Mouse (Mus musculus) adipocyte (in vitro differentiated cells): ENCODE measurements around the gene Slc25a1.
"Not testable (repeated sequence)": the region's sequence is repeated elsewhere in the genome, so short reads cannot be mapped to it uniquely, and the experiment has no call there.

Experiments
- DNase-seq: peaks from one replicate; pipeline ENCODE4 v3.0.0-alpha.2; 2016; ENCODE audit warnings: low spot score

Gene Slc25a1

GRCm38 (mm10) chr16:17928087-17928580, at the start of gene Slc25a1:
TSS of gene Slc25a1 (minus strand) at chr16:17928219.
- DNase-seq: peak; percentile 91

DNA sequence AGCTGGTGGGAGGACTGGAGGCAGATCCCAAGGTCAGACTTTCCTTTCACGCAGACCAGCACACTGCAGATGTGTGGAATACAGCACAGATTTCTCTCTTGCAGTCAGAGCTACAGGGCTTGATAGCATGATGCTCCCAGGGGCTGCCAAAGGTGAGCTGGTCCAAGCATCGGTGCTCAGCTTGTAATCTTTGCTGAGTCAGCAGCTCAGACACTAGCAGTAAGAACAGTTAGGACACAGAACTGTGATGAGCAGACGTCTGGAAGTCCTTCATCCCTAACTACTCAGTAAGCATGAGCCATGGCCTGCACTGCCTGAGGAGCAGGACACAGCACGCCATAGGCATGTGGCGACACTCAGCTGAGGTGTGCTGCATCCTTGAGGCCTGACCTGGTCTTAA, 43.8 kb upstream of the Slc25a1 start:
- DNase-seq: no peak

- DNase-seq: no peak
Measured at GRCm38 (mm10) chr16:17962091-17962490, 34.1 kb upstream of the Slc25a1 start.

GRCm38 (mm10) chr16:17956052-17956638, 28.1 kb upstream of the Slc25a1 start:
- DNase-seq: not testable (repeated sequence)

- DNase-seq: no peak
Measured at GRCm38 (mm10) chr16:17951618-17952017, 23.6 kb upstream of the Slc25a1 start.

DNA sequence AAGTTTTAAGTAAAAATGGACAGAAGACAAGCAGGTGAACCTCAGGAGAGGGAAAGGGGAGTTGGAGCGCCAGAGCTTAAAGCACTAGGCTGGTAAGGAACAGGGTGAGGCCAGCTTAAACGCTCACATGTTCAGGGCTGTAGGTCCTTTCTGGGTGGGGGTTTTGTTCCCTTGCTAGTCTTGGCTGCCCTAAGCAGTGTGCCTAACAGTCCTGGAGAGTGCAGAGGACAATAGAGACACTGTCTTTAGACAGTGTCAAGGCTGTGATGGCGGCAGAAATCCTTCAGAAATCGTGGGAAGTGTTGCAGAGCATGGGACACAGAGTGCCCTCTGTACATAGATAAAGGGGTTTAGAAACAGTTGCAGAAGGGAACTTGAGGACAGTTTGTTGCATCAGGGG, 22.0 kb upstream of the Slc25a1 start:
- DNase-seq: peak; percentile 66

DNA sequence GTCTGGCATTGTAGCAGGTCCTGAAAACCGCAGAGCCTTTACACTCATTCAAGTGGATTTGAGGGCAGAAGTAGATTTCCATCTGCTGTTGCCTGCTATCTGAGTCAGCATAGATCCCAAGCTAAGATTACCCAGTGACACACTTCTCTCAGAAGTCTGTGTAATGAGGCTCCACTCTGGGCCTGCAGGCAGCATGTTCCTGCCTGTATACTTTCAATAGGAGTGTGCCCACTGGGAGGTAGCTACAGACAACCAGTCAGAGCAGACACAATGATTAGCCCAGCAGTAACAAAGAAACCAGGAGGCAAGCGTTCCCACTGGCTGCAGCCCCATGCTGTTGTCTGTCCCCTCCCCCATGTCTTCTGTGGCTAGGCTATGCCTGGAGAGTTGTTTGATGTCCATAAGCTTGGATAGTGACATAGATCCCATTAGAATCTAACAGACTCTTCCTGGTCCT, 21.4 kb upstream of the Slc25a1 start:
- peak; percentile 49 for DNase-seq

DNA sequence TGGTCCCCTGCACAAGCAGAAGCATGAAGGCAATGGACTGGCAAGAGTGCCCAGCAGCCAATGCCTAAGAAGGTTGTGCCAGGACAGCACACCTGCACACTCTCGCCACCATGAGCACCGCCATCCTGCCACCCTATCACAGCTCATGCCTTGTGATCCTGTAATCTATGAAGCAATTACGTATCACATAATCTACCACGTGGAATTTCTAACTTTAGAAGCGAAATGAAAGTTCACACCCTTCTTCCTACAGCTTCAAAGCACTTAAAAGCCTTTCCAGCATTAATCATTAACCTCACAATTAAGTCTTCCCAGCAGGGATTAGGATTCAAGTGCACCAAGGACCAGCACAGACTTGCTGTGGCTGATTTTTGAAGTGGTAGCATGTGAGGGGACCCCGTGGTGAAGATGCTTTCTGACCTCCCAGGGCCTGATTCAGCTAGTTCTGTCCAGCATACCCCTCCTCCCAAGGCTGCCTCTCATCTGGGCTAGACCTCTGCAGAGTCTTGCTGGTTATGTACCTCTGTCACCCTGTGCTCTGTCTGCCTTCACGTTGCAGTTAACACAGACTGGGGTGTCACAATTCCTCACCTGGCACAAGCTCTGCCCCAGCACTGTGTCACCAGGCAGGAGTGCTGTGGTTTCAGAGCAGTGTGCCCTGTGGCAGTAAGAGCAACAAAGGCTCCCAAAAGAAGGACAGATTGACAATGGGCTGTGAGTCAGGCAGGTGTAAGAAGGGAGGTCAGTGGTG, 17.2 kb upstream of the Slc25a1 start:
- no peak for DNase-seq

DNA sequence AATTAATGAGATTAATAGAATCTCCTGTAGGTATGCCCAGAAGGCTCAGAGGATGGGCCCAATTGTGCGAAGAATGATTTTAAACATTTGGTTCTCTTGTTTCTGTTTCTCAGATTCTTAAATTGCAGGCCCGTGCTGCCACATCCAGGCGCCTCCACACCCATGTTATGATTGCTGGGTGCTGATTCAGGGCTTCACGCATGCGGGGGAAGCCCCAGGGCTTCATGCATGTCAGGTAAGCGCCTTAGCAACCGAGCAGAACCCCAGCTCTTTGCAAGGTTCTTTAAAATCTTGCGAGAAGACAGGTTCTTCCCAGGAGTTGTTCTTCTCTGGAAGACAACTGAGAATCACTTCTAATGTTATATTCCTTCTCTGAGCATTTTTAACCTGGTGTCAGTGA, 15.4 kb upstream of the Slc25a1 start:
- no peak for DNase-seq

DNA sequence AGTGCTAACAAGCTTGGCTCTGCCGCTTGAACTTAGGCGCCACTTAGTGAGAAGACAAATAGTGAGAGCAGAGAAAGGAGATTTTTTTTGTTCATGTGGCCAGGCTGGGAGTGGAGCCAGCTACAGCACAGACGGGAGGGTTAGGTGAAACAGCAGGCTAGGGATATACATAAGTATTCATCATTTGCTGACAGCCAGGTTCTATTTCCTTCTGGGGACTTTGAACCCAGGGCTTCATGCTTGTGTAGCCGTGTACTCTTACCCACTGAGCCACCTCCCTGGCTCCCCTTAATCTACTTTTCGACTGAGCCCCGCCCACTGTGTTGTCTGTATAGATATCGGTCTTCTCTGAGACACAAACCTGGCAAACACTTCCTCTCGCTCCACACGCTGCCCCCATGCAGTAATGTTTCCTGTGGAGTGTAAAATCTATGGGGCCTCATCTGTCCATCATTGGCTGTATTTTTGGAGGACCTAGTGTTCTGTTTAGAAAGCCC, 11.3 kb upstream of the Slc25a1 start:
- peak; percentile 84 for DNase-seq

DNA sequence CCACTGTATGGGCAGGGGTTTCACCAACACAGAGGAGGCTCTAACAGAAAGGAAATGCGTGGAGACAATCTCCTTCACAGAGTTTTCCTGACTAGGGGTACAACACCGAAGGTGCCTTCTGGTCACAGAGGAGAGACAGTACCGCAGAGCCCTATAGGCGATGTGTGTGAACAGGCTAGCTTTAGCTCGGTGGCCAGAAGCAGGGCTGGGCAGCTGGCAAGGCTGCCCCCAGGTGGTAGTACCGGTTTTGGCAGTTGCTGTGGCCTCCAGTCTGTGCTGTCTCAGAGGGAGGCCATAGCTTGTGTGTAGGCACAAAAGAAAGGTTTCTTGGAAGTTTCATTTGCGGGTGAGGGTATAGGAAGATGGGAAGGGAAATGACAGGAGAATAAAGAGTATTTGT, 10.8 kb upstream of the Slc25a1 start:
- peak; percentile 85 for DNase-seq

- DNase-seq: no peak
Measured at GRCm38 (mm10) chr16:17938187-17938586, 10.2 kb upstream of the Slc25a1 start.

DNA sequence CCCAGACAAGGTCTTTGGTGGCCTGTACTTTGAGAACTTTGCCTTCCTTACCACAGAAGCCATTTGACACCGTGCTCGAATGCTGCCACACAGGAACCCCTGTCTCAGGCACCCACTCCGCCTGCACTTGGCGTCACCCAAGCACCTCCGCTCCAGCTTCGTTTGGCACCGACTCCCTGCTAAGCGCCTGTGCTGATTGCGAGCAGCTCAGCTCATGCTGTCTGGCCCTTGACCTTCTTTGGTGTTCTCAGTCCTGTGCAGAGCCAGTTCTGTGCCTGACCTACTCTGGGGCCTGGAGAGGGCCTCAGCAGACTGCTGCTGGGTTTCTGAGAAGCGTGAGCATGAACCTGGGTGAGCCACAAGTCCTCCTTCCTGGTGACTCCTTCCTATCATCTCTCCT, 8.8 kb upstream of the Slc25a1 start:
- peak; percentile 80 for DNase-seq

DNA sequence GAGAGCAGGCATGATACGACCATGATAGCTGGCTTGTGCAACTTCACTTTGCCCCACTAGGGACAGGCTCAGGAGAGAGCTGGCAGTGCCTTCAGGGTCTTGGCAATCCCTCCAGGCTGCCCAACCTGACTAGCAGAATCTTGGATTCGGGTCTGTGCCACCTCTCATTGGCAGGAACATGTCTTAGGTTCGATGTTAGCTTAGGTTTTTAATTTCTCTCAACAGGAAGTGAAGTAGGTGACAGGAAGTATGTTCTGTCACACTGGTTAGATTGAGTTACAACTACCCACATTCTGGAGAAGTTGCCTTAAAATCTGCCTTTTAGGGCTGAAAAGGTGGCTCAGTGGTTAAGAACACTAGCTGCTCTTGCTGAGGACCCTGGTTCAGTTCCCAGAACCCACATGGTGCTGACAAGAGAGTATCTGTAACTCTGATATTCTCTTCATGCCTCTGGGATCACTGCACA, 6.5 kb upstream of the Slc25a1 start:
- DNase-seq: peak; percentile 68

GRCm38 (mm10) chr16:17933594-17934444, 5.8 kb upstream of the Slc25a1 start:
- DNase-seq: no peak

DNA sequence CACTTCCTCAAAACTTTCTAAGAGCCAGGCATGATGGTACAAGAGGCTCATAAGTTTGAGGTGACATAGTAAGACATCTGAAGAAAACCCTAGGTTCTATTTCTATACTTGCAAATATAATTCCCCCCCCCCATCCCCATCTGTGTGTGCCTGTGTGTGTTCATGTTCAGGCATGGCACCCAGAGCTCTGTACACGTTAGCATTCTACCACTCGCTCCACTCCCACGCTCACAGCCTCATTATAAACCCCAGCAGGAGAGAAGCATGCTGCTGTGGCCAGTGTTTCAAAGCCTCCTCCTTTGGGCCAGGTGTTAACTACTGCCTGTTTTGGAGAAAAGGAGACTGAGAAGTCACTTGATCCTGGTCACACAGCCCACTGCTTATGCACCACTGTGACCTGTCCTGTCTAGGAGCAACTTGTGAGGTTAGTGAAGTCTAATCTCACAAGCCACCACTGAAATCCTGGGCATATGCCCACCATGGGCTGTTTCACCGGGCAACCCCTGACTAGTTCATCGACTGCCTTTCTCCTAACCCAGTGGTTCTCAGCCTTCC, 4.0 kb upstream of the Slc25a1 start:
- no peak for DNase-seq

DNA sequence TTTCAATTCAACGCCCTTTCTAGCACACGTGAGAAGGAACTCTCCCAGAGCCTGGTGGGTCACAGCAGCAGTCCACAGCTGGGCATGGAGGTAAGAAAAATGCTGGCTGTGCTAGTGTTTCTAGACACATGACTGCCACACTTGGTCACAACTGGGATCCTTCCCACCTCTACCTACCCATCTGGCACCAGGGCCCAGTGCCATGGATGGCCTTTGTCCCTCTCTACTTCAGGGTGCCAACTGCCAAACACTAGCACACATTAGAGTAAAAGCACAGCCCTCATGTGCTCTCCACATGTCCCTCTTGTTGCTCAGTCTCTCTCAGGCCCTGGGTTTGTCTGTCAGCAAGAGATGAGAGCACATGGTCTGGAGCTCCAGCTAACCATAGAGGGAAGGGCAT, 1.6 kb upstream of the Slc25a1 start:
- peak; percentile 69 for DNase-seq

- no peak for DNase-seq
Measured at GRCm38 (mm10) chr16:17929211-17929610, 1.2 kb upstream of the Slc25a1 start.

DNA sequence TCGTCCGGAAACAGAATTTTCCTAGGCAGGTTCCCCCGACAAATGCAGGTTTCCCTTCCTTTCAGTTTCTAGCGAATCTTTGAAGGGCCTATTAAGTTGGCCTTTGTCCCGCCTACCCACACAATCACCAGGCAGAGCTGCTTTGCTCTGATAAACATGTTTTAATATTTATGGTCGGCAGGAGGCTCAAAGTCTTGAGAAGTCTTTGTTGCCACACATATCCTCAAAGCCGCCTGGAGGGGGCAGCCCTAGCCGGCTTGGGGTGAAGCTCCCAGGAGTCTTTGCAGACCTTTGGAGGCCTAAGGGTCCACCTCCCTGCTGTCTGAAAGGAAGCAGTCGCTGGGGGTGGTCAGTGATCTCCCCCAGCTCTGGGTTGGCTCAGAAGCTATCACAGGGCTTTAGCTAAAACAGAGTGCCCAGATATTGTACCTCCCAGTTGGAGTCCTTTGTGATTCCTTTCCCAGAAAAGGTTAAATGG, 647 bp upstream of the Slc25a1 start:
- DNase-seq: peak; percentile 96

DNA sequence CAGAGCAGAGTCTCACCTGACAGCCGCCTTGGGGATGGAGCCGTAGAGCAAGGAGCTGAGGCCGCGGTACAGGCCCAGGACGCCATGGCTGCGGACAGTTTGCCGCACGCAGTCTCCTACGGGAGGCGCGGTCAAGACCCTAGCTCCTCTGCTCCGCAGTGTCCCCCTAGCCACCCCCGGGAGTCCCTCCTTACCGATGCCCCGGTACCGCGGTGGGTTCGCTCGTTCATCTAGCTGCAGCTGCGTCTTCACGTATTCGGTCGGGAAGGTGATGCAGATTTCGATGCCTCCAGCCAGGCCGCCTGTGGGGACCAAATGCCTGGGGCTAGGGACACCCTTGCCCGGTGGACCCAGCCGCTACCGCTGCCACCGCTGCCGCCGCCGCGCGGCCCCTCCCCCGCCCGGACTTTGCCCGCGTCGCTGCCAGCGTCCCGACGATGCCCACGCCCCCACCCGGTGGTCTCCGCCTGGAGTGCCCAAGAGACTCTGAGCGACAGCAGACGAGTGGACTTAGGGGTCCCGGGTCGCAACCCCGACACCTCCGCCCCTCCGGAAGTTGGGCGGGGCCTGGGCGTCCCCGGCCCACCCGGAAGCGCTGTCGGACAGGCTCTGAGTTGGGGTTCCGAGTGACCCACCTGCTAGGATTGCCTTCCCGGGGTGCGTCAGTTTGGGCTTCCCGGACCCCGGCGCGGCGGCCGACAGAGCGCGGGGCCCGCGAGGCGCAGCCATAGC, 502 bp downstream of the Slc25a1 start:
- DNase-seq: no peak

GRCm38 (mm10) chr16:17922163-17922538, 5.9 kb downstream of the Slc25a1 start:
- no peak for DNase-seq
